Mouse (Mus musculus) adrenal gland, postnatal 4 days (tissue): ENCODE results near the gene Ear6. TPM values are rescaled to one million over a fixed set of nuclear protein-coding genes. Genes with fewer than 3 reads are reported as not detected.
"Not testable (repeated sequence)": the region's sequence is repeated elsewhere in the genome, so short reads cannot be mapped to it uniquely, and the experiment has no call there.

Source experiments
- DNase-seq, 2 experiments: peaks; one replicate each; pipeline ENCODE4 v3.0.0; 2021 to 2022; ENCODE audit warnings: low spot score in 2 of 2, mixed read lengths in 2 of 2
- long read RNA-seq, 2 experiments: library from polyadenylated mRNA; stranded (forward); transcript quantifications; one replicate each; pipeline ENCODE4 v2.0.0; 2021
- total RNA-seq, 2 experiments: library from RNA; stranded (reverse); gene quantifications; 2 replicates each; pipeline ENCODE4 v1.2.3; 2021

Gene Ear6
- under 1 TPM in 1 of 2 experiments, not detected in 1; 0.73 TPM for total RNA-seq
- long read RNA-seq, experiment 1: 0 reads
- long read RNA-seq, experiment 2: 0 reads

DNA sequence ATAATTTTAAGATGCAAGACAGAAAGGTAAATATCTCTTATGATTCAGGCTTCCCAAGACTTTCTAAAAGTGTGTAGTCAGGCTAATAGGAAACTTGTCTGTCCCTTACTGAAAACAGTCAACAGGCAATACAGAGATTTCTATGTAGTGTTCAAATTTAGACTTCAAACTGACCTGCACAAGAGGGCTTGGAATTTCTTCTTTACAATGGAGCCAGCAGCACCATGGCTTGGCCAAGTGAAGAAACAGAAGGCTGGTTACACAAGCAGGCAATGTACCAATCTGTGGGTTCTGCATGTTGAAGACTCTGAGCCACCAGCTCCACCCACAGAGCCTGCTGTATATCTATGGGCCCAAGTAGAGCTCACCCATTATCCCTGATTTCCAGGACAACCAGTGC, at the start of gene Ear6:
Gene Ear6, plus strand, starts transcription at position 301 of the 400 bp plus-strand sequence.
- DNase-seq: no peak

DNA sequence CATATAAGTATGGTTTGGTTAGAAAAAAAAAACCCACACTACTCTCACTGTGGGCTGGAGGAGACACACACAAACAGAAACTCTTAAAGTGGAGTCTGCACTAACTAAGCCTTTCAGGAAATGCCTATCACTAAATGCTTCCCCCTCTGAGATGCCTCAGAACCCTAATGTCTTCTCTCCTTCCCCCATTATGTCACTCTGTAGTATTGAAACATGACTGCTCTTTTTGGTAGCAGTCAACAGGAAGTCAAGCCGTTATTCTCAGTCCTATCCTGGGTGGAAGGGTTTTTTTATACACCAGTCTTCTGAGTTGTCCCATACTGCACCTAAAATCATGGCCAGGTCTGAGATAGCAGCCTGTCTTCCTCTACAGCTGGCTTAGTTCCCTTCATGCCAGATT, 26.9 kb upstream of the Ear6 start:
- DNase-seq: no peak

DNA sequence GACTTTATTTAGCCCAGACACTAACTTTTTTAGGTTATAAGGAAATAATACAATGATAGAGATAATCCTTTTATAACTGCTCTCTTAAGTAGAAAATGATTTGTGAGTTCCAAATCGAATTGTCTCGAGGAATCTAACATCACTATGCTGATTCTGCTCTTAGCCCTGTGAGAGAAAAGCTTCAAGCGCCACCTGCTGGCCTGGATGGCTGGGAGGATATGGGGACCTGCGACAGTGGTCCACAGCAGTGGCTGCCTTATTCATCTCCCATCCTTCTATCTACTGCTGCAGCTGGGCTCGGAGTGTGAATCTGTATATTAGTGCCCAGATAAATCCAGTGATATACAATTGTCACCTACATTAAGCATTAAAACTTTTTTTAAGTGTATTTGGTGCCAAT, 25.7 kb upstream of the Ear6 start:
- not testable (repeated sequence) for DNase-seq

DNA sequence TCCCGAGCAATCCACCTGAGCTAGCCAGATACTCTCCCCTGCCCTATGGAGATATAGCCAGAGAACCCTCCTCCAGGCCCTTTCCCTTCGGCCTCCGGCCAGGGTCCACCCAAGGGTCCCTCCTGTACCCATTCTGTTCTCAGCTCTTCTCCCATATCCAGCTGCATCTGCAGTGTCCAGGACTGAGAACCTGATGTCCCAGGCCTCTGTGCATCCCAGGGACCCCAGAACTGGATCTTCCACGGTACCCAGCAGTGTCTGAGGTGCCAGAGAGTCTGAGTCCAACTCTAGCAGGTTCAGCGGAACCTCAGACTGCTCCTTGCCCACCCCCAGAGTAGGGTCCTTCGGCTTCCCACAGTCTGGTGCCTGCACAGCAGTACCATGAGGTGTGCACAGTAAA, 24.3 kb upstream of the Ear6 start:
- DNase-seq: no peak

- not testable (repeated sequence) for DNase-seq
Measured at GRCm38 (mm10) chr14:51838480-51838879, 15.0 kb upstream of the Ear6 start.

- DNase-seq: no peak
Measured at GRCm38 (mm10) chr14:51842250-51842649, 11.2 kb upstream of the Ear6 start.

DNA sequence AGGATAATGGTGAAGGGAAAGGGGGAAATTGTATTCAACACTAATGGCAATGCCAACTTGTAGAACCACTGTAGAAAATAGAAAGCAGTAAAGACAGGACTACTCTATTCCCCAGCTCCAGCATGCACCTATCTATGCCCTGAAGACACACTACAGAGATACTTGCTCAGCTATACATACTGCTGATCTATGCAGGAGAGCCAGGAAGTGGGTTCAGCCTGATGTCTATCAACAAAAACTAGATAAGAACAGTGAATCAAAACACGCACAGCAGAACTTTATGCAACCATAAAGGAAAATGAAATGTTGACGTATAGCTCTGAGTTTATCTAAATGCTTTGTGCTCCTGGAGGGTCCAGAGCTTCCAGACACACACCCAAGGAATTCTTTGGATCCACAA, 10.7 kb upstream of the Ear6 start:
- DNase-seq: no peak

- DNase-seq: no peak
Measured at GRCm38 (mm10) chr14:51843882-51844281, 9.6 kb upstream of the Ear6 start.

DNA sequence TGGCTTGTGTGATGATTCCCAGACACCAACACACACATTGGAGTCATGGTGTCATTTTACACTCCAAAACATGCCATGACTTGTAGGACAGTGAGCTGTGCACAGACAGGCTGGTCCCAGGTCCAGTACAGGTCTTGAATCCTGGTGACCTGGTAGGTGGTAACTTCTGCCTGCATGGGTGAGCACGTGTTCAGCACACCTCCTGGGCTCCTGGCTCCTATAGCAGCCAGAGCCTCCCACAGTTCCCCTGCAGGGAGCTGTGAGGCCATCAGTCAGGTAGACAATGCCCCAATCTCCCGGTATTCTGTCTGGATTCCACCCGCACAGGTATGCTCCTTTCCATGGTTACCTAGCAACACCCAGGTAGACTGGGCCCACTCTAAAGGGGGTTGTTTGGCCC, 6.9 kb upstream of the Ear6 start:
- DNase-seq: no peak

- not testable (repeated sequence) for DNase-seq
Measured at GRCm38 (mm10) chr14:51851006-51851405, 2.5 kb upstream of the Ear6 start.

DNA sequence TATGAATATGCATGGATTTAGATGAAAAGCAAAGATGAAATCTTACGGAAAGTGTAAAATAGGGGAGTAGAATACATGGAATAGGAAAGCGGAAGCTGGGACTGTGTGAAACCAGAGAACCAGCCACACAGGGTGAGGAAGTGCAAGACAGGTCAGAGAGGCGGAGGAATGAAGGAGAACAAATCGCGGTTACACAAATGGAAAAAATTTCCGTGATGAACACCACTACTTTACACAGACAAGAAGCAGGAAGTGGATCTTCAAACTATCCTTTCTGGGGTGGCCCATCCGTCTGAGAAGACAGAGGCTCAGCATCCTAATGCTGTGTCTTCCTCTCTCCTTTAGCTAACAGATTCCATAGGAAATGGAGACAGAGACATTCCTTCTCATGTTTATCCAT, 1.8 kb downstream of the Ear6 start:
- not testable (repeated sequence) for DNase-seq

DNA sequence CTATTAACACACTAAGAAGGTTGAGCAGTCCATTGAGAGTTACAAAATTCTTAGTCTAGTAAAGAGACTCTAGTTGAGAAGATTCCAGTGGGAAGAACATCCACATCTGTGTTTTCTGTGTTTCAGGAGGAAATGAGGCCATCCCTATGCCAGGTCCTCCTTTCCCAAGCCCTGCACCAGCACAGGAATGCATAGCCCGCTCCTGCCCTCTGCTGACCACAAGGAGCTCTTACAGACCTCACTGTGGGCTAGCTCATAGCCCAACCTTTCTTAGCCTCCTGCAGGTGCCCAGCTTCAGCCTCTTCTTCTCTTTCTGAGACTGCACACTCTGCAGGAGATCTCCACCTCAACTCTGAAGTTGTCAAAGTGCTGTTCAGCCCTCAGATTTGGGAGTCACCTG, 10.1 kb downstream of the Ear6 start:
- not testable (repeated sequence) for DNase-seq

- DNase-seq: no peak
Measured at GRCm38 (mm10) chr14:51870756-51871155, 17.3 kb downstream of the Ear6 start.

GRCm38 (mm10) chr14:51871741-51872140, 18.2 kb downstream of the Ear6 start:
- no peak for DNase-seq

GRCm38 (mm10) chr14:51877517-51877916, 24.0 kb downstream of the Ear6 start:
- DNase-seq: no peak

DNA sequence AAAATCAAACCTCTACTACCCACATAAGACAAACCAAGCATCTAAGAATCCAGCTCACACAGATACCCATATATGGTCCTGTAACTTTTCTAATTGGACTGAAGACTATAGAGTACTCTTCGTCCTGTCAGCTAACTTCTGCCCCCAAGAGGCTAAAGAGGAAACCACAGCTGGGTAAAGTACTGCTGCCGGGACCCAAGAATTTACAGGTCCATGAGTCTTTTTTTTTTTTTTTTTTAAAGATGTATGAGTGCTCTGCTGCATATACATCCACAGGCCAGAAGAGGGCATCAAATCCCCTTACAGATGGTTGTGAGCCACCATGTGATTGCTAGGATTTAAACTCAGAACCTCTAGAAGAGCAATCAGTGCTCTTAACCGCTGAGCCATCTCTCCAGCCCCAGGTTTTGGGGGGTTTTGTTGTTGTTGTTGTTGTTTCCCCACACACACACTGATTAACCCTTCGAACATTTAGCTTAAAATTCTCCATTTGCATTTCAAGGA, 30.1 kb downstream of the Ear6 start:
- peak in 1 of 2 experiments; percentile 54 for DNase-seq

- DNase-seq: no peak
Measured at GRCm38 (mm10) chr14:51884031-51884544, 30.6 kb downstream of the Ear6 start.

- DNase-seq: peak; percentile 74 to 88
Measured at GRCm38 (mm10) chr14:51884598-51885331, 31.3 kb downstream of the Ear6 start, which contains the start of gene Mettl17. Gene Mettl17 (plus strand): TSS chr14:51884842.

DNA sequence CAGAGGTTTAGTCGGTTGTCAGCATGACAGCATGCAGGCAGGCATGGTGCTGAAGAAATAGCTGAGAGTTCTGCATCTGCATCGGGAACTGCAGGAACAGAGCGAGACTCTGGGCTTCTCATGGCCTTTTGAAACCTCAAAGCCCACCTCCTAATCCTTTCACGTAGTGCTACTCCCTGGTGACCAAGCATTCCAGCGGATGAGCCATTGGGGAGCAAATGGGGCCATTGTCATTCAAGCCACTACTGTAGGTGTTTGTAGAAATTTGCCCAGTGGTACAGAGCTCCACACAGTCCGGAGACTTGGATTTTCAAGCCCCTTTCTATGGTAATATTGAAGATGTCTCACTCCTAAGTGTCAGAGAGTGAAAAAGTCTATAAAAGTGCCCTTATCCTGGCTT, 32.6 kb downstream of the Ear6 start:
- no peak for DNase-seq

GRCm38 (mm10) chr14:51889833-51890232, 36.3 kb downstream of the Ear6 start:
- DNase-seq: no peak

DNA sequence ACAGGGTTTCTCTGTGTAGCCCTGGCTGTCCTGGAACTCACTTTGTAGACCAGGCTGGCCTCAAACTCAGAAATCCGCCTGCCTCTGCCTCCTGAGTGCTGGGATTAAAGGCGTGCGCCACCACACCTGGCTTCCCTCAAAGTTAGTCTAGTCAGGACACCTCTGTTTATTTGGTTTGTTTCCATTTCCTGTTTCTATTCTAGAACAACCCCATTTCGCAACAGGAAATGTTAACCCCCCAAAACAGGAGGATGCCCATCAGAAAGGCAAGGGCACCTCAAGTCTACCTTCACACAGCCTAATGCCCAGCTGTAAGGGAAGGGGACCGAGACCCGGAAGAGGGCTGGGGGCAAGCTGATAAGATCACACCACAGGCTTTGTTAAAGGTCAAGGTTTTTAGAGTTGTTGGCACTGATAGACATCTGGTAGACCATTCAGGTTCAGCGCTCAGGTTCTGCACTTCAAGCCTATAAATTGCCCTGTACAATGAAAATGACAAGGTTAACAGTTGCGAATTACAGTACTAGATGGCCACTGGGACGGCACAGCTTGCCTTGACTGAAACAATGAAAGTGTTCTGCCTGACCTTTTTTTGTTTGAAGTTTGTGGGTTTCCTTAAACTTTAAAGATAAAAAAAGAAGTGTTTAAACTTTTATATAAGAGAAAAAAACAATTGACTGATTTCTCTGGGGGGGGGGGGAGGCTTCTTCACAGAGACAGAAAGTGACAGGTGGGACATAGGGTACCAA, 38.9 kb downstream of the Ear6 start, which contains the start of gene Slc39a2:
Gene Slc39a2, plus strand, starts transcription at position 699 of the 749 bp plus-strand sequence.
- no peak for DNase-seq
